Mouse (Mus musculus) kidney, postnatal 4 days (tissue): ENCODE results near the gene Sgpp2.

Experiments used
- DNase-seq, 2 experiments: peaks; one replicate each; pipeline ENCODE4 v3.0.0; 2021; ENCODE audit warnings: mixed read lengths in 2 of 2

Gene Sgpp2

GRCm38 (mm10) chr1:78409396-78409795 lies 99.3 kb downstream of the Sgpp2 start:
- no peak for DNase-seq

- peak; percentile 39 to 49 for DNase-seq
Observed at GRCm38 (mm10) chr1:78412668-78413067, 102.5 kb downstream of the Sgpp2 start.

GRCm38 (mm10) chr1:78414421-78414820 lies 104.3 kb downstream of the Sgpp2 start:
- no peak for DNase-seq

- no peak for DNase-seq
Observed at GRCm38 (mm10) chr1:78417154-78417911, 107.2 kb downstream of the Sgpp2 start.

GRCm38 (mm10) chr1:78419593-78419992 lies 109.4 kb downstream of the Sgpp2 start:
- DNase-seq, result peak; percentile 92

GRCm38 (mm10) chr1:78420271-78420670 lies 110.1 kb downstream of the Sgpp2 start:
- no peak for DNase-seq

- no peak for DNase-seq
Observed at GRCm38 (mm10) chr1:78421749-78422148, 111.6 kb downstream of the Sgpp2 start.

GRCm38 (mm10) chr1:78422576-78422975 lies 112.4 kb downstream of the Sgpp2 start:
- no peak for DNase-seq

- no peak for DNase-seq
Observed at GRCm38 (mm10) chr1:78424848-78425247, 114.7 kb downstream of the Sgpp2 start.

- no peak for DNase-seq
Observed at GRCm38 (mm10) chr1:78425309-78425708, 115.2 kb downstream of the Sgpp2 start.

- peak; percentile 32 to 42 for DNase-seq
Observed at GRCm38 (mm10) chr1:78425793-78426700, 115.9 kb downstream of the Sgpp2 start.

GRCm38 (mm10) chr1:78426841-78427240 lies 116.7 kb downstream of the Sgpp2 start:
- no peak for DNase-seq

GRCm38 (mm10) chr1:78428851-78429250 lies 118.7 kb downstream of the Sgpp2 start:
- no peak for DNase-seq

- DNase-seq, result no peak
Observed at GRCm38 (mm10) chr1:78433472-78433871, 123.3 kb downstream of the Sgpp2 start.

GRCm38 (mm10) chr1:78435967-78436366 lies 125.8 kb downstream of the Sgpp2 start:
- no peak for DNase-seq

GRCm38 (mm10) chr1:78436445-78436844 lies 126.3 kb downstream of the Sgpp2 start:
- no peak for DNase-seq

GRCm38 (mm10) chr1:78437150-78437549 lies 127.0 kb downstream of the Sgpp2 start:
- DNase-seq, result no peak

- DNase-seq, result no peak
Observed at GRCm38 (mm10) chr1:78440716-78441115, 130.6 kb downstream of the Sgpp2 start.

- no peak for DNase-seq
Observed at GRCm38 (mm10) chr1:78443056-78443455, 132.9 kb downstream of the Sgpp2 start.

GRCm38 (mm10) chr1:78446232-78446631 lies 136.1 kb downstream of the Sgpp2 start:
- DNase-seq, result no peak

GRCm38 (mm10) chr1:78446742-78447141 lies 136.6 kb downstream of the Sgpp2 start:
- DNase-seq, result no peak

- no peak for DNase-seq
Observed at GRCm38 (mm10) chr1:78448091-78448490, 137.9 kb downstream of the Sgpp2 start.

GRCm38 (mm10) chr1:78451070-78451854 lies 141.1 kb downstream of the Sgpp2 start:
- DNase-seq, result no peak
